In the genomic region with DNA sequence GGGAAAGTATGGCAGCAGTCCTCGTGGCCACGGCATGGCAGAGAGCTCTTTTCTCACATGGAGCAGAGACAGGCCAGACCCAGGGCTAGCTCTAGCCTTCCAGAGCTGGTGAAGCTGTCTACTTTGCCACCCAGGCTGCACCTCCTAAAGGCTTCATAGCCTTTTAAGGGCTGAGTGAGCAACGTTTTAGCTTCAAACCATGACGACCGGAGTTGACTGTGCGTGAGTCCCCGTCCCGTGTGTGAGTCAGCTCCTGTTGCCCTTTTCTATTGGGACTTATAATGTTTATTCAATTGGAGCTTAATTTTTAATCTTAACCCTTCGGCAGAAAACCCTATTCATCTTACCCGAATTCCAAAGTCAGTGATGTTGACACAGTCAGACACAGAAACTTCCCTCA, we compare ENCODE assay signal across 21 mouse cellular contexts. TPM values are rescaled to one million over a fixed set of nuclear protein-coding genes. Genes with fewer than 3 reads are reported as not detected.
DNase-seq lines count a peak whose midpoint lies in the region; ATAC-seq and TF ChIP-seq lines count a peak whose summit lies in the region.
"Had no signal": no experiment of that assay in that cellular context is flagged by ENCODE, and none has a peak within 500 bp of the region (broad histone marks: within the 10 kb centered on the region; RNA-seq: fewer than 3 reads in every experiment).

No protein-coding gene starts in this region.

- no peak overlapping the region for H3K9ac ChIP-seq in forebrain, embryonic 15.5 days (replicated peaks)
- no peak overlapping the region for H3K9ac ChIP-seq in forebrain, embryonic 12.5 days
- no peak overlapping the region for H3K9ac ChIP-seq in stomach, postnatal 0 days (ENCODE audit: low read length)
- H3K9ac ChIP-seq: embryonic facial prominence, embryonic 13.5 days; heart, embryonic 13.5 days; hindbrain, embryonic 15.5 days had no signal

- H3K4me1 ChIP-seq in forebrain, embryonic 15.5 days = no peaks in the 10 kb centered on the region
- no peaks in the 10 kb centered on the region for H3K4me1 ChIP-seq in forebrain, embryonic 12.5 days
- H3K4me1 ChIP-seq in embryonic fibroblast, embryonic 13.5 days (ENCODE audit: control insufficient read depth, insufficient read depth, low read length) = peaks cover 33% of the 10 kb centered on the region
- H3K4me1 ChIP-seq in stomach, postnatal 0 days (replicated peaks; ENCODE audit: control insufficient read depth, insufficient read depth) = peaks cover 9% of the 10 kb centered on the region; the same call in 1 of the 2 replicates
- H3K4me1 ChIP-seq: hindbrain, embryonic 15.5 days had no signal

- H3K27ac ChIP-seq in forebrain, embryonic 15.5 days (replicated peaks) = peak overlapping the region; percentile 37; the same call in 1 of the 2 replicates
- H3K27ac ChIP-seq in forebrain, embryonic 12.5 days = no peak overlapping the region
- peak overlapping the region; percentile 11; the same call in 1 of the 2 replicates for H3K27ac ChIP-seq in layer of hippocampus, adult 2 months
- peak overlapping the region; percentile 95 for H3K27ac ChIP-seq in embryonic fibroblast, embryonic 13.5 days (ENCODE audit: insufficient read depth, low read length)
- H3K27ac ChIP-seq in stomach, postnatal 0 days (replicated peaks) = peak overlapping the region; percentile 58
- H3K27ac ChIP-seq: embryonic facial prominence, embryonic 13.5 days; gastrocnemius, adult 2 months; heart, embryonic 13.5 days; hindbrain, embryonic 15.5 days had no signal

- no peaks in the 10 kb centered on the region for H3K36me3 ChIP-seq in forebrain, embryonic 15.5 days
- H3K36me3 ChIP-seq in forebrain, embryonic 12.5 days (replicated peaks) = no peaks in the 10 kb centered on the region
- no peaks in the 10 kb centered on the region for H3K36me3 ChIP-seq in stomach, postnatal 0 days (ENCODE audit: control insufficient read depth, insufficient read depth, low read length)
- H3K36me3 ChIP-seq: embryonic facial prominence, embryonic 13.5 days; heart, embryonic 13.5 days; hindbrain, embryonic 15.5 days had no signal

- TF ChIP-seq POLR2A in embryonic fibroblast, embryonic 13.5 days (IDR thresholded peaks at IDR 0.05; ENCODE audit: low read depth, low read length) = 0 out of 2 replicates have a peak, but pooled peaks have one; percentile 12

- TF ChIP-seq EP300 in stomach, postnatal 0 days (optimal IDR thresholded peaks at IDR 0.05) = no peak

- DNase-seq in layer of hippocampus, adult 2 months (ENCODE audit: low spot score in 2 of 2) = no peak
- DNase-seq in layer of hippocampus, postnatal 10 days (ENCODE audit: low spot score in 2 of 2) = no peak
- DNase-seq in stomach, postnatal 0 days (ENCODE audit: low spot score) = no peak
- DNase-seq: adrenal gland, adult 8-10 months; adrenal gland, postnatal 36 days; cerebellum, adult 8-10 months; cerebellum, postnatal 14 days; gastrocnemius, adult 2 months; gastrocnemius, postnatal 25 days; heart, postnatal 36 days; kidney, adult 11 months had no signal

- H3K9me3 ChIP-seq in forebrain, embryonic 15.5 days = no peaks in the 10 kb centered on the region
- no peaks in the 10 kb centered on the region for H3K9me3 ChIP-seq in forebrain, embryonic 12.5 days
- H3K9me3 ChIP-seq in stomach, postnatal 0 days (ENCODE audit: control insufficient read depth, low read length) = no peaks in the 10 kb centered on the region
- H3K9me3 ChIP-seq: embryonic facial prominence, embryonic 13.5 days; heart, embryonic 13.5 days; hindbrain, embryonic 15.5 days had no signal

- no peak overlapping the region for H3K4me2 ChIP-seq in forebrain, embryonic 15.5 days (replicated peaks)
- no peak overlapping the region for H3K4me2 ChIP-seq in forebrain, embryonic 12.5 days
- no peak overlapping the region for H3K4me2 ChIP-seq in stomach, postnatal 0 days (replicated peaks; ENCODE audit: low read depth)
- H3K4me2 ChIP-seq: embryonic facial prominence, embryonic 13.5 days; heart, embryonic 13.5 days; hindbrain, embryonic 15.5 days had no signal

- H3K4me3 ChIP-seq in forebrain, embryonic 15.5 days = no peak overlapping the region
- no peak overlapping the region for H3K4me3 ChIP-seq in forebrain, embryonic 12.5 days (replicated peaks)
- no peak overlapping the region for H3K4me3 ChIP-seq in layer of hippocampus, adult 2 months
- no peak overlapping the region for H3K4me3 ChIP-seq in embryonic fibroblast, embryonic 13.5 days (ENCODE audit: insufficient read depth, low read length)
- no peak overlapping the region for H3K4me3 ChIP-seq in stomach, postnatal 0 days (ENCODE audit: low read depth, low read length)
- H3K4me3 ChIP-seq: embryonic facial prominence, embryonic 13.5 days; gastrocnemius, adult 2 months; heart, embryonic 13.5 days; hindbrain, embryonic 15.5 days had no signal

- no peak for ATAC-seq in forebrain, embryonic 15.5 days (replicated peaks)
- no peak for ATAC-seq in forebrain, embryonic 12.5 days (ENCODE audit: low FRiP score)
- ATAC-seq in stomach, postnatal 0 days (ENCODE audit: low FRiP score, low TSS enrichment) = peak; percentile 45; the same call in 1 of the 2 replicates
- no peak for ATAC-seq in granulocyte monocyte progenitor cell, adult 5-6 weeks (replicated peaks; ENCODE audit: poor library complexity, severe bottlenecking)
- ATAC-seq in frontal cortex, adult (ENCODE audit: low TSS enrichment) = no peak

- no peaks in the 10 kb centered on the region for H3K27me3 ChIP-seq in forebrain, embryonic 15.5 days
- H3K27me3 ChIP-seq in forebrain, embryonic 12.5 days = no peaks in the 10 kb centered on the region
- no peaks in the 10 kb centered on the region for H3K27me3 ChIP-seq in stomach, postnatal 0 days (ENCODE audit: control insufficient read depth, insufficient read depth, low read length)
- H3K27me3 ChIP-seq: CH12.LX; embryonic facial prominence, embryonic 13.5 days; heart, embryonic 13.5 days; hindbrain, embryonic 15.5 days had no signal

- WGBS in forebrain, embryonic 15.5 days = 80% methylated on average over 10 of the region's 10 CpGs
- WGBS in forebrain, embryonic 12.5 days = 81% methylated on average over 10 of the region's 10 CpGs
- 27% methylated on average over 10 of the region's 10 CpGs for whole genome bisulfite sequencing in stomach, postnatal 0 days

- TF ChIP-seq CTCF in layer of hippocampus, adult 2 months (conservative IDR thresholded peaks at IDR 0.05) = no peak
- TF ChIP-seq CTCF in embryonic fibroblast, embryonic 13.5 days (IDR thresholded peaks at IDR 0.05; ENCODE audit: borderline replicate concordance, insufficient read depth, low read length) = no peak
- TF ChIP-seq CTCF in stomach, postnatal 0 days (IDR thresholded peaks at IDR 0.05; ENCODE audit: low read depth) = no peak

RNA-seq across cellular contexts. Expression of gene Lrrc17, which starts 43.2 kb away (rescaled TPM):
- 2.6 and 2.7 TPM in 2 replicates for polyA plus RNA-seq in forebrain, embryonic 15.5 days (2015; fragmentation: Nextera tagmentation; extraction: Ambion mirVana)
- polyA plus RNA-seq in forebrain, embryonic 12.5 days (2016; fragmentation: Nextera tagmentation; extraction: Ambion mirVana) = 14.1 and 16.8 TPM in 2 replicates
- under 1 TPM; 0.23 to 0.47 TPM for total RNA-seq in layer of hippocampus, adult 2 months (2021)
- total RNA-seq in layer of hippocampus, postnatal 10 days (2021) = 1 to 10 TPM; 1.2 to 1.3 TPM
- polyA plus RNA-seq in embryonic fibroblast, embryonic 13.5 days (2011; ENCODE audit: insufficient read length, low read depth, missing spikeins) = 187 and 323 TPM in 2 replicates
- 18.5 and 20.2 TPM in 2 replicates for polyA plus RNA-seq in stomach, postnatal 0 days (2015; fragmentation: Nextera tagmentation; extraction: Ambion mirVana)
- not detected in 2 replicates for total RNA-seq in granulocyte monocyte progenitor cell, adult 5-6 weeks (2014; fragmentation: Nextera tagmentation)
- total RNA-seq in granulocyte monocyte progenitor cell, adult 5-6 weeks (2017) = not detected in 2 replicates
- total RNA-seq: CH12.LX had no signal
- polyA plus RNA-seq: cortical plate, adult 2 months had no signal
